Mouse (Mus musculus): ENCODE results near the gene Nova2. TPM values are rescaled to one million over a fixed set of nuclear protein-coding genes. Genes with fewer than 3 reads are reported as not detected.

The Nova2 gene
- polyA plus RNA-seq, 1 experiment = 1.3 TPM

GRCm38 (mm10) chr7:18986503-18986902 is 60.8 kb downstream of the Nova2 start:
- DNase-seq (ENCODE audit: low read depth) = no peak

DNA sequence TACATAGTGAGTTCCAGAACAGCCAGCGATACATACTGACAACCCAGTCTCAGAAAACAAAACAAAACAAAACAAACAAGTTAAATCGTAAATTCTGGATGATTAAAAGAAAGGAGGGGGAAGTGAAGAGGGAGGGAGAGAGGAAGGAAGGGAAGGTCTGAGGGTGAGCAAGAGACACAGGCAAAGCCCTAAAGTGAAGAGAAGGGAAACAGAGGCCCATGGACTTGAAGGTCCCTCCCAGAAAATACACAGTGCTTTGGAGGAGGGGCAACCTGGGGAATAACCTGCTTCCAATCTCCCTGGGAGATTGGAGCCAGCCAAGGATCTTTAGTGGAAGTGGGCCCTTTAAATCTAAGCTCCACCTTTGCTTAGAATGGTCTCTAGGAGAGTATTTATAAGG is 61.4 kb downstream of the Nova2 start, which contains the start of gene Nanos2:
TSS of gene Nanos2 (plus strand) at position 301 of the 400 bp plus-strand sequence.
- no peak for DNase-seq (ENCODE audit: low read depth)

GRCm38 (mm10) chr7:18987747-18988146 is 62.1 kb downstream of the Nova2 start:
- no peak for DNase-seq (ENCODE audit: low read depth)

DNA sequence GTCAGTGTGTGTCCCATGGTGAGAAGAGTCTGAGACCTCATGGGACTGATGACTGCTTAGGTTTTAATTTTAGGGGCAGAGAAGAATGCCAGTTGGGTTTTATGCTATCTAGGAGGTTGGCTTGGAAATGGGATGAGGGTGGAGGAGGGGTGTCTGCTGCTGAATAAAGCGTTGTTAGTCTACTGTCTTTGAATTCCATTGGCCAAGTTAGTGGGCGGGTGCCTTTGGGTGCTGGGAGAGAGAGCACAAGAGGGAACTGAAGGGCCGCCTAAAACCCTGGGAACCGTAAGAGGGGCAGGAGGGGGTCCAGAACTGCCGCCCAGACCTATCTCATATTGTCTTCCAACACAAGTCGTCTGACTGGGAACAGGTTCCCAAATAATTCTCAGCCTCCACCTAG is 63.1 kb downstream of the Nova2 start:
- DNase-seq (ENCODE audit: low read depth) = no peak

DNA sequence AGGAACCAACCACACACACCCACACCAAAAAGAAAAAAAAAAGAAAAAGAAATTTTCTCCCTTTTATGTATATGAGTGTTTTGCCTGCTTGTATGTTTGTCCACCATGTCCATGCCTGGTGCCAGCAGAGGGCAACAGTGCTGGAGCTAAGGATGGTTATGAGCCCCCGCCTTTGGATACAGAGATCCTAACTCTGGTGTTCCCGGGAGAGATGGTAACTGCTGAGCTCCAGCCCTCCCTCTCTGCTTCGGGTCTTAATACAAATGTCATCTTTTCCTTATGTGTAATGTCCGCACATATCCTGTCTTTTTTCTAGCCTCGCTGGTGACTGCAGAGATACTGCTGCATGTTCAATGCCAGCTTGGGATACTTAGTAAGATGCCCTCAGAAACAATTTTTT is 64.3 kb downstream of the Nova2 start:
- DNase-seq (ENCODE audit: low read depth) = no peak

GRCm38 (mm10) chr7:18990601-18991295 is 65.1 kb downstream of the Nova2 start, which contains the start of gene Mypop:
Mypop (plus strand) TSS chr7:18991245.
- DNase-seq (ENCODE audit: low read depth) = peak; percentile 83

GRCm38 (mm10) chr7:18991660-18992293 is 66.1 kb downstream of the Nova2 start:
- no peak for DNase-seq (ENCODE audit: low read depth)

DNA sequence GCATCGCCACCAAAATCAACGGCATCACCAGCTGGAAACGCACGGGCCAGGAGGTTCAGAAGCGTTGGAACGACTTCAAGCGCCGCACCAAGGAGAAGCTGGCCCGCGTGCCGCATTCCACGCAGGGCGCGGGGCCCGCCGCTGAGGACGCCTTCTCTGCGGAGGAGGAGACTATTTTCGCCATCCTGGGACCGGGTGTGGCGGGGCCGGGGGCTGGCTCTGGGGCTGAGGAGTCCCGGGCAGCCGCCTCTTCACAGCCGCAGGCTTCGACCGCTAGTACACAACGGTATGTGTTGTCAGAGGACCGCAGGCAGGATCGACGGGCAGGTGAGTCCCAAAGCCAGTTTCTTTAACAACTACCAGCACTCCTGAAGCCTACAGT is 66.6 kb downstream of the Nova2 start:
- no peak for DNase-seq (ENCODE audit: low read depth)

GRCm38 (mm10) chr7:18993036-18993435 is 67.3 kb downstream of the Nova2 start:
- DNase-seq (ENCODE audit: low read depth) = no peak

GRCm38 (mm10) chr7:18998835-18999234 is 73.1 kb downstream of the Nova2 start:
- no peak for DNase-seq (ENCODE audit: low read depth)

DNA sequence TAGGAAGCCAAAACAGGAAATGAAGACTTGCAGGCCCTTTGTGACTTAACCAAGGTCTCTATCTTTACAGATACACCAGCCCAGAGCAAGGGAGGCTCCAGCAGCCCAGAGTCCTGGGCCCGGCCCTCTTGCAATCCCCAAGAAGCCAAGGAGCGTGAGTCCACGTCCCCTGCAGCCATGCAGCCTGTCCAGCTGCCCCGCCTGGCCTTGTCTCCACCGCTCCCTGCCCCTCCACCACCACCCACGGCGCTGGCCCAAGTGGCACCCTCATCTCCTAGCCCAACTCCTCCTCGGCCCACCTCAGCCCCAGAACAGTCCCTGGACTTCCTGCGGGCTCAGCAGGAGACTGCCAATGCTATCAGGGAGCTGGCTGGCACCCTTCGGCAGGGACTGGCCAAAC is 74.7 kb downstream of the Nova2 start:
- no peak for DNase-seq (ENCODE audit: low read depth)

DNA sequence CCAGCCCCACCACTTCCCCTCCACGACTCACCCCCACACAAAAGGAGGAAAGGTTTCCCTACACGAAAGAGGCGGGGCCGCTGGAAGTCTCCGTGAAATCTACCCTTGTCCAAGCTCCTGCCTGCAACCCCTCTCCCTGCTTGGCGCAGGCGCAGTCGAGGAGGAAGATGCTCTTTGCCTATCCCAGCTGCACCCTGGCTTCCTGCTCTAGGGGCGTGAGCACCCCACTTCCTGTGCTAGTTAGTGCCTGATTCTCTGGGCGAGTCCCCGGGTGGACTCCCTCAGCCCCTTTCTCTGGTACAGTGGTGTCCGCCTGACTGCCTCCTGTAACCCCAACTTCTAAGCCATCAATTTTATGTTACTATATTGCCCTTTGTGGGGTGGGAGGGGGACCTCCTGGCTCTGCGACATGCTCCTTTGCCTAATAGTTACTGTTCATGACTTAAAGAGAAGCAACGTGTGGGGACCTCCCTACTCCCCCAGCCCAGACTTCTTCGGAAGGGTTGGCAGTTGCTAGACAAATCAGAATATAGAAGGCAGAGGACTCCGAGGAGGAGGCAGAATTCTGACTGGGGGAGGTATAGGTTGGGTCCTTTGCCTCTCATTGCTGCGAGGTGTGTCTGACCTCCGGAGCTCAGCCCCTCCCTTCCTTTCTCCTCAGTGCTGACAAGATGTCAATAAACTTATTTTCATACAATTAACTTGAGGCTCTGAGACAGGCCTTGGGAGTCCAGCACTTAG is 75.5 kb downstream of the Nova2 start:
- DNase-seq (ENCODE audit: low read depth) = no peak

GRCm38 (mm10) chr7:19001807-19002085 is 76.1 kb downstream of the Nova2 start:
- DNase-seq (ENCODE audit: low read depth) = no peak

DNA sequence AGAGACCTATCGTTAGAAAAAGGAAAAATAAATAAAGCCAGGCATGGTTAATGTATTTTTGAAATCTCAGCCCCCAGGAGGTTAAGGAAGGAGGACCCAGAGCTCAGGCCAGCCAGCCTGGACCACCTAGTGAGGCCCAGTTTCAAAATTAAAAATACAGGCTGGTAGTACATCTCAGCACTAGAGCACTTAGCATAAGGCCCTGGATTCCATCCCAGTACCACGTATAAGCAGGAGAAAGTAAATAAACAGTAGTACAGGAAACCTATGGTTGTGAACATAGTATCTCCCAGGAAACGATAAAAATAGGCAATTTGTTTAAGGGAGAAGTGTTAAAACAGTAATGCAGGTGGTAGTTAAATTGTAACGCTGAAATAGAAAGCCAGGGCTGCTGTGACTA is 76.4 kb downstream of the Nova2 start:
- no peak for DNase-seq (ENCODE audit: low read depth)

DNA sequence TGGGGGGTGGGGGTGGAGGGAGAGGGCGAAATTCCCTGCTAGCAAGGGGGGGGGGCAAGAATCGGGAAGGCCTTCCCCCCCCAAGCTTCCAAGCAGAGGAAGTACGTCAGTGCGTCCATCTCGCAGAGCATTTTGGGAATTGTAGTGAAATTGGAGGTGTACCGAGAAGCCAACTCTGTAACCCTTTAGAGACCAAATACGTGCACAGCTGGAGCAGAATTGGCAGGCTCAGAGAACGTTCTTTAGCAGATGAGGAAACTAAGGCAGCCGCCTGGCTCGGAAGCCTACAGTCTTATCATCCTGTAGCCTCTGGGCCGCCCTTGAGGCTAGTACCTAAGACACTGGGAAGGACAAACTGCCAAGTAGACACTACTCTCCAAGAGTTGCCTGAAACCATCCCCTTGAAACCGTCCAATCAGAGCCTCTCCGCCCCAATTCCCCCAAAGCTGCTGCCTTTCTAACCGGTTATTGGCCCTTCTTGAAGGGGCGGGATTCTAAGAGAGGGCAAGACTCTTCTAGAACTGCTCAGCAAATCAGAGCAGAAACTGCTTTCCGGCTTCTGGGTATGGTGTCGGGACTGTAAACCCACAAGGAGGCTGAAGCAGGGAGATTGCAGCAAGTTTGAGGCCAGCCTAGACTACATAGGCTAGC is 77.3 kb downstream of the Nova2 start:
- DNase-seq (ENCODE audit: low read depth) = peak; percentile 65

DNA sequence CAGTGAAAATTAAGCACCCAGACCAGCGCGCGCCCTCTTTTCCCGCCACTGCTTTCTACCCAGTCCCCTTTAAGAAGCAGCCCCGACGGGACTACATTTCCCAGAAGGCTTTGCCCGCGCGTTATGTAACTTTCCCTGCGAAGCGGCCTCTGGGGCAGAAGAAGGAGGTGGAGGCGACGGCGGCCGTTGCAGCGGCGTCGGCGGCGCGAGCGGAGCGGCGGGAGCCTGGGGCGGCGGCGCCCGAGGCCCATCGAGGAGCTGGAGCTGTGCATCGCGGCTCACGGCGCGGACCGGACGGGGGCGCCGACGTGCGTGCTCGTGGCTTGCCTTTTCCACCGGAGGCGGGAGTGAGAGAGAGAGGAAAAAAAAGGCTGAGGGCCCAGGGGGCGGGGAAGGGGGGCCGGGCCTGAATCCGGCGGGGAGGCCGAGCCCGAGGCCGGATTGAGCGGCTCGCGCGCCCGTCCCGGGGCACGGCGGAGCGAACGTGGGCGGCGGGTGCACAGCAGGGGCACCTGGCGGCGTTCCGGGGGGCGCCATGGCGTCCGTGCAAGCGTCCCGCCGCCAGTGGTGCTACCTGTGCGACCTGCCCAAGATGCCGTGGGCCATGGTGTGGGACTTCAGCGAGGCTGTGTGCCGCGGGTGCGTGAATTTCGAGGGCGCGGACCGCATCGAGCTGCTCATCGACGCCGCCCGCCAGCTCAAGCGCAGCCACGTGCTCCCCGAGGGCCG is 78.4 kb downstream of the Nova2 start, which contains the start of gene Irf2bp1:
TSS of gene Irf2bp1 (plus strand) at position 143 of the 729 bp plus-strand sequence.
- no peak for DNase-seq (ENCODE audit: low read depth)

DNA sequence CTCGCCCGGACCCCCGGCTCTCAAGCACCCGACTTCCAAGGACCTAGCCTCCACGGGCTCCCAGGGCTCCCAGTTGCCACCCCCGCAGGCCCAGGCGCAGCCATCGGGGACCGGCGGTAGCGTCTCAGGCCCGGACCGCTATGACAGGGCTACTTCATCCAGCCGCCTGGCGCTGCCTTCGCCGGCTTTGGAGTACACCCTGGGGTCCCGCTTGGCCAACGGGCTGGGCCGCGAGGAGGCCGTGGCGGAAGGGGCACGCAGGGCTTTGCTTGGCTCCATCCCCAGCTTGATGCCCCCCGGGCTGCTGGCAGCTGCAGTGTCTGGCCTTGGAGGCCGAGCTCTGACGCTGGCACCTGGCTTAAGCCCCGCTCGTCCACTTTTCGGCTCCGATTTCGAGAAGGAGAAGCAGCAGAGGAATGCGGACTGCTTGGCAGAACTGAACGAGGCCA is 79.0 kb downstream of the Nova2 start:
- no peak for DNase-seq (ENCODE audit: low read depth)

GRCm38 (mm10) chr7:19005417-19006121 is 79.9 kb downstream of the Nova2 start:
- DNase-seq (ENCODE audit: low read depth) = no peak

- no peak for DNase-seq (ENCODE audit: low read depth)
Measured at GRCm38 (mm10) chr7:19006476-19006875, 80.8 kb downstream of the Nova2 start.

DNA sequence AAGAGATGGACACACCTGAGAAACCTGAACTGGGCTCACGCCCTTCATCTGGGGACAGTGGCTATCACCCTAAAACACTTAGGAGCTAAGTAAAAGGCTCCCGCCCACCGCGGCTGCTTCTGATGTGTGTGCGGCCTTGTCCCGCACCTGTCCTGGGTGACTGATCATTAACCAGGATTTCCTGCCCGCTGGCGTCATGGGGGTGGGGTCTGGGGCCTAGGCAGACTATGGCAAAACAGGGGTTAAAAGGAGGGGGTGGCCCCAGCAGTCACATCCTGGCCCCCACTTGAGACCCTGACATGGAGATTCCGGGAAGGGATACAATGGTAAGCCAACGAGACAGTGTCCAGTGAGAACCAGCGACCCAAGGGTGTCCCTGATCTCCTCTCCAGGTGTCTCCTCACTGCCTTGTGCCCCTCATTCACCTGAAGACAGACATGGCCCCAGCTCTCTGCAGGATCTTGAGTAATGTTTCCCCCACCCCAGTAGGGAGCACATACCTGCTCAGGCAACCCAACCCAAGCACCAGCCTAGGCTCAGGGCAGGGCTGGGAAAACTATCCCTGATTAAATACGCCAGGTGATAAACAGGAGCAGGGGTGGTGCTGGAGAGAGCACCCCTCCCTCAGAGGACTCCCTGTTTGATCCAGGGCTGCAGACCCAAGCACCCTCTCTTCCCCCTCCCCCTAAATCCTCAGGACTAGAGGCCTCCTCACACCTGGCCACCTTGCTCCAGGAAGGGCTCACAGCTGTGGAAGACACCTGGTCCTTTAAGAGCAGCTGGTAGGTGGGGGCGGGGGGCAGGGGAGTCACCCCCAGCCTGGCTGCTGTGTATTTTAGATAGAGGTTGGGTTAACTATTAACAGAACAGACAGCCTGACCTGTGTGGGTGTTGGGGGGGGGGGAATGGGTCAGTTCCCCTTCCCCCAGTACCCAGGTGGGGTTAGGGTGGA is 81.6 kb downstream of the Nova2 start:
- DNase-seq (ENCODE audit: low read depth) = no peak

Data from gonadal fat pad, adult 2 months (tissue).